Mouse (Mus musculus): Measurements from ENCODE around the gene Elovl1. TPM values are rescaled to one million over a fixed set of nuclear protein-coding genes. Genes with fewer than 3 reads are reported as not detected.
A peak's percentile ranks its signal among the peaks of the same experiment; 100 is the strongest.

The Elovl1 gene
- total and polyA plus RNA-seq, 3 experiments = 45.9 to 110 (median 61.1) TPM

- Histone ChIP-seq H3K27ac (ENCODE audit: insufficient read depth, low read depth) (no peak overlapping the region), H3K9me3 (replicated peaks; ENCODE audit: low read length) (no peaks in the 10 kb centered on the region), H3K4me2 (ENCODE audit: insufficient read depth, low read depth, poor library complexity, severe bottlenecking) (no peak overlapping the region), H3K36me3 (replicated peaks in 1 of 2; ENCODE audit: control insufficient read depth in 1 of 2, insufficient read depth in 1 of 2, low read length in 1 of 2) (peaks cover 73 to 91% of the 10 kb centered on the region in 2 experiments), H3K4me1 (ENCODE audit: control insufficient read depth in 1 of 2, insufficient read depth in 2 of 2) (peaks cover 0 to 4% of the 10 kb centered on the region in 2 experiments; a peak in 2 of 4 replicates), H3K27me3 (replicated peaks) (no peaks in the 10 kb centered on the region), H3K79me2 (replicated peaks; ENCODE audit: control insufficient read depth, extremely low read depth, insufficient read depth, poor library complexity, severe bottlenecking) (no peaks in the 10 kb centered on the region; the same call in 1 of the 2 replicates), H3K9ac (ENCODE audit: insufficient read depth, low read depth) (no peak overlapping the region), H3K4me3 (replicated peaks in 1 of 3; ENCODE audit: low read depth in 2 of 3, low read length in 2 of 3, poor library complexity in 1 of 3) (no peak overlapping the region)
- peak in 1 of 2 experiments; percentile 5; a peak in 1 of 4 replicates for TF ChIP-seq CTCF (conservative IDR thresholded peaks at IDR 0.05 in 1 of 2, IDR thresholded peaks at IDR 0.05 in 1 of 2; ENCODE audit: low read depth in 2 of 2, low read length in 2 of 2)
- TF ChIP-seq TBP (conservative IDR thresholded peaks at IDR 0.05; ENCODE audit: low read depth, low read length) = no peak
- TF ChIP-seq E2F4 (IDR thresholded peaks at IDR 0.05; ENCODE audit: insufficient replicate concordance, low read depth, low read length) = no peak
- no peak for TF ChIP-seq SMC3 (IDR thresholded peaks at IDR 0.05; ENCODE audit: low read depth, low read length)
- no peak for TF ChIP-seq IRF4 (IDR thresholded peaks at IDR 0.05; ENCODE audit: low read depth, low read length)
- no peak for TF ChIP-seq HCFC1 (IDR thresholded peaks at IDR 0.05; ENCODE audit: low read depth, low read length)
- TF ChIP-seq NRF1 (IDR thresholded peaks at IDR 0.05; ENCODE audit: low read depth, low read length) = no peak
- TF ChIP-seq MXI1 (IDR thresholded peaks at IDR 0.05; ENCODE audit: low read depth, low read length) = no peak
- TF ChIP-seq PAX5 (IDR thresholded peaks at IDR 0.05; ENCODE audit: low read length) = no peak
- in situ Hi-C loops (cut with MboI; ENCODE audit: low pct_ligation_motif_present, low pct_unique_long_range_greater_than_20kb, low sequenced_read_pairs) (no loop called here), dilution Hi-C loops (cut with MboI; ENCODE audit: extremely low pct_ligation_motif_present, extremely low pct_unique_long_range_greater_than_20kb, low sequenced_read_pairs) (no loop called here)
- DNase-seq (ENCODE audit: extremely low read depth) = no peak
Measured at GRCm38 (mm10) chr4:118415779-118416178, 12.1 kb upstream of the Elovl1 start.

- in situ Hi-C loops (cut with MboI; ENCODE audit: low pct_ligation_motif_present, low pct_unique_long_range_greater_than_20kb, low sequenced_read_pairs) = no loop called here
- dilution Hi-C loops (cut with MboI; ENCODE audit: extremely low pct_ligation_motif_present, extremely low pct_unique_long_range_greater_than_20kb, low sequenced_read_pairs) = no loop called here
- H3K9me3 ChIP-seq (replicated peaks; ENCODE audit: low read length) = no peaks in the 10 kb centered on the region
- H3K4me2 ChIP-seq (ENCODE audit: insufficient read depth, low read depth, poor library complexity, severe bottlenecking) = no peak overlapping the region
- no peak overlapping the region for H3K27ac ChIP-seq (ENCODE audit: insufficient read depth, low read depth)
- no peaks in the 10 kb centered on the region for H3K4me1 ChIP-seq (ENCODE audit: control insufficient read depth in 1 of 2, insufficient read depth in 2 of 2)
- no peaks in the 10 kb centered on the region for H3K27me3 ChIP-seq (replicated peaks)
- peaks cover 71 to 88% of the 10 kb centered on the region in 2 experiments for H3K36me3 ChIP-seq (replicated peaks in 1 of 2; ENCODE audit: control insufficient read depth in 1 of 2, insufficient read depth in 1 of 2, low read length in 1 of 2)
- H3K4me3 ChIP-seq (replicated peaks in 1 of 3; ENCODE audit: low read depth in 2 of 3, low read length in 2 of 3, poor library complexity in 1 of 3) = no peak overlapping the region
- DNase-seq (ENCODE audit: extremely low read depth) = no peak
- TF ChIP-seq HCFC1 (IDR thresholded peaks at IDR 0.05; ENCODE audit: low read depth, low read length) = no peak
- no peak for TF ChIP-seq NRF1 (IDR thresholded peaks at IDR 0.05; ENCODE audit: low read depth, low read length)
- no peak for TF ChIP-seq MAFK (IDR thresholded peaks at IDR 0.05; ENCODE audit: insufficient replicate concordance, low read length)
- TF ChIP-seq ZKSCAN1 (IDR thresholded peaks at IDR 0.05; ENCODE audit: borderline replicate concordance, low read depth, low read length) = no peak
- TF ChIP-seq ELF1 (IDR thresholded peaks at IDR 0.05; ENCODE audit: low read depth, low read length) = no peak
- TF ChIP-seq CTCF (conservative IDR thresholded peaks at IDR 0.05 in 1 of 2, IDR thresholded peaks at IDR 0.05 in 1 of 2; ENCODE audit: low read depth in 2 of 2, low read length in 2 of 2) = no peak
- no peak for TF ChIP-seq RCOR1 (conservative IDR thresholded peaks at IDR 0.05; ENCODE audit: low read depth, low read length)
- TF ChIP-seq ZC3H11A (IDR thresholded peaks at IDR 0.05; ENCODE audit: low read depth, low read length) = no peak
- no peak for TF ChIP-seq MAZ (IDR thresholded peaks at IDR 0.05; ENCODE audit: low read depth, low read length)
- no peak for TF ChIP-seq TCF12 (IDR thresholded peaks at IDR 0.05; ENCODE audit: low read depth, low read length)
- TF ChIP-seq POLR2A (IDR thresholded peaks at IDR 0.05; ENCODE audit: low read depth, low read length) = no peak
- no peak for TF ChIP-seq ZNF384 (IDR thresholded peaks at IDR 0.05; ENCODE audit: low read depth, low read length)
- no peak for TF ChIP-seq MAX (IDR thresholded peaks at IDR 0.05; ENCODE audit: low read length)
- no peak for TF ChIP-seq ZMIZ1 (IDR thresholded peaks at IDR 0.05; ENCODE audit: low read depth, low read length)
- no peak for TF ChIP-seq GABPA (IDR thresholded peaks at IDR 0.05; ENCODE audit: insufficient replicate concordance, low read depth, low read length)
- no peak for TF ChIP-seq UBTF (IDR thresholded peaks at IDR 0.05; ENCODE audit: low read depth, low read length)
- TF ChIP-seq SMC3 (IDR thresholded peaks at IDR 0.05; ENCODE audit: low read depth, low read length) = no peak
- TF ChIP-seq EP300 (IDR thresholded peaks at IDR 0.05; ENCODE audit: low read length) = no peak
- no peak for TF ChIP-seq RAD21 (IDR thresholded peaks at IDR 0.05; ENCODE audit: low read depth, low read length)
- H3K9ac ChIP-seq (ENCODE audit: insufficient read depth, low read depth) = no peak overlapping the region
- no peaks in the 10 kb centered on the region for H3K79me2 ChIP-seq (replicated peaks; ENCODE audit: control insufficient read depth, extremely low read depth, insufficient read depth, poor library complexity, severe bottlenecking)
Measured at GRCm38 (mm10) chr4:118416329-118416728, 11.6 kb upstream of the Elovl1 start.
